Mouse (Mus musculus): ENCODE measurements at regions not wholly inside any gene's neighbourhood (a gene's known extent, or its start where the extent isn't known, plus 50 kb on each side); places are given as distances from the start of the nearest gene placed in this dataset.

DNA sequence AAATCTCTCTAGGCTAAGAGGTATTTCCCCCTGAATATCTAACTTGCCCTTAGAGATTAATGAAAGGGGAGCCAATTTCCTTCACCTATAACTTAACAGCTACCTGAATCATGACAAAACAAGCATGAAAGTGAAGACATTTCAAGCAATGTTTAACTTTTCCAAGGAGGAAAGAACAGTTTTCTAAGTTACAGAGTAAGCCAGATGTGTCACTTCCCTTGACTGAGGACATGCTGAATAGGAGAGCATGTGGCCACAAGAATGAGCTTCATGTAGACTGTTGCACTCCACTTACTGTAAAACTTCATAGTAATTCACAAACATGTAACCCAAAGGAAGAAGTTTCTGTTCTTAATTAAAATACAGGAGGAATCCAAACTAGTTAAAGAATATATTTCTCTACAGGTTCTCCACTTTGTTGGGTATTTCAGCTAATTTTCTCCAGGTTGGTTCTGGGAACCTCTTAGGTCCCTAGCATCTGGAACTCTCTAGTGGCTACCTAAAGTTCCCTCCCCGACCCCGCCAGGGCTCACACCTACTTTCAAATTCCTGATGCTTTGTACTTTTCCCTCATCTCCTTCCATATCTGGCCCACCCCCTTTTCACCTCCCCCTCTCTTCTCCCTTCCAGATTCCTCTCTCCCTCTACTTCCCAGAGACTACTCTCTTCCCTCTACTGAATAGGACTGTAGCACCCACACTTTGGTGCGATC is 142.0 kb upstream of the Tyrp1 start:
- no peak overlapping the region for H3K4me2 ChIP-seq (replicated peaks; ENCODE audit: low read depth, low read length)
- H3K27ac ChIP-seq (ENCODE audit: low read depth, low read length), result no peak overlapping the region
- WGBS, result 100% methylated on average over 3 of the region's 3 CpGs
- no peak for ATAC-seq (ENCODE audit: low FRiP score)
- H3K4me1 ChIP-seq (replicated peaks; ENCODE audit: control insufficient read depth, insufficient read depth, low read length), result no peaks in the 10 kb centered on the region
- H3K9me3 ChIP-seq (ENCODE audit: control insufficient read depth, low read length), result no peaks in the 10 kb centered on the region
- DNase-seq (ENCODE audit: low spot score), result no peak
- no peaks in the 10 kb centered on the region for H3K27me3 ChIP-seq (ENCODE audit: control insufficient read depth, insufficient read depth, low read length)
- H3K4me3 ChIP-seq (ENCODE audit: low read depth, low read length), result no peak overlapping the region
- H3K9ac ChIP-seq (ENCODE audit: low read depth, low read length), result no peak overlapping the region
- no peaks in the 10 kb centered on the region for H3K36me3 ChIP-seq (ENCODE audit: control insufficient read depth, insufficient read depth, low read length)

DNA sequence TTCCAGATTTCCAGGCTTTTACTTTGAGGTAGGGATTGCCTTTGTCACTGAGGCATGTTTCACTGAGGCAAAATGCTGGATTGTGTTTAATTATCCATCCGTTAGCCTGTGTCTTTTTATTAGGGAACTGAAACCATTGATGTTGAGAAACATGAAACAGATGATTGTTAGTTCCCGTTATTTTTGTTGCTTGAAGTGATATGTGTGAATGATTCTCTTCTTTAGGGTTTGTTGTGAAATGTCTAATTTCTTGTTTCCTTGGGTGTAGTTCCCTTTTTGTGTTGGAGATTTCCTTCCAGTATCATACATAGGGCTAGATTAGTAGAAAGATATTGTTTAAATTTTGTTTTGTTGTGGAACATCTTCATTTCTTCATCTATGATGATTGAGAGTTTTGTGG is 121.2 kb upstream of the Tyrp1 start:
- Histone ChIP-seq H3K9ac (ENCODE audit: low read depth, low read length) (no peak overlapping the region), H3K27ac (ENCODE audit: low read depth, low read length) (no peak overlapping the region), H3K36me3 (ENCODE audit: control insufficient read depth, insufficient read depth, low read length) (no peaks in the 10 kb centered on the region), H3K27me3 (ENCODE audit: control insufficient read depth, insufficient read depth, low read length) (no peaks in the 10 kb centered on the region), H3K9me3 (ENCODE audit: control insufficient read depth, low read length) (no peaks in the 10 kb centered on the region), H3K4me3 (ENCODE audit: low read depth, low read length) (no peak overlapping the region), H3K4me2 (replicated peaks; ENCODE audit: low read depth, low read length) (no peak overlapping the region), H3K4me1 (replicated peaks; ENCODE audit: control insufficient read depth, insufficient read depth, low read length) (no peaks in the 10 kb centered on the region)
- 81% methylated on average over 2 of the region's 2 CpGs for WGBS
- no peak for DNase-seq (ENCODE audit: low spot score)
- ATAC-seq (ENCODE audit: low FRiP score), result no peak

DNA sequence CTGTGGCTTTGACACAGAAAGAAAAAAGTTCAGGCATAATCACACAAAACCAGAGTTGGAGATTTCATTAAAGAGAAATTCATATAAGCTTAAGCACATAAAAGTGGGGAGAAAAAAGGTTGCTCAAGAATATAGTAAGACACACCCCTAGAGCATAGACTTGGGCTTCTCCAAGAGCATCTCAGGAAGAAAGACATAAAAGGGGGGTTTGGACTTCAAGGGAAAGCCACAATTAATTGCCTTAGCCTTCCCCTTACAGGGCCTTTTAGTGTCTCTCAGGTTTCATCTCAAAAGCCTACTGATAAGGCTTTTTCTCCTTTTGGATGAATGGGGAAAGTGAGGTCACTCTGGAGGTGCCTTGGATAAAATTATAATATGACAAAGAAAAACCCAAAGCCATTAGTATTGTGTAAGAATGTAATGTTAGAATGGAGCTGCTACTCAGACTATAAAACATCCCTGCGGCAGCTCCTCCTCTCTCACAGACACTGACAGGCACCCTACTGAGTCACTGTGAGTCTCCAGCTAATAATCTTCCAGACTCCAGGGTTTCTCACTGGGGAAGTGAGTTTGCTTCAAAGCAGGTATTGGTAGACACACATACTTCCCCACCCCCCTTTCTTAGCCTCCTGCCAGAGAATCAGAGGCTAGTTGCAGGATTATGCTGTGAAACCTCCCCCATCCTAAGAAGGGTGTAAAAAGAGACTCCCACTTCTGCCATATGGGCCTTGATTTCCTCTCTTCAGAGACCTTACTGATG is 88.8 kb upstream of the Tyrp1 start:
- 17% methylated on average over 1 of the region's 1 CpGs for WGBS
- Histone ChIP-seq H3K9ac (ENCODE audit: low read depth, low read length) (no peak overlapping the region), H3K9me3 (ENCODE audit: control insufficient read depth, low read length) (no peaks in the 10 kb centered on the region), H3K4me3 (ENCODE audit: low read depth, low read length) (no peak overlapping the region), H3K36me3 (ENCODE audit: control insufficient read depth, insufficient read depth, low read length) (no peaks in the 10 kb centered on the region), H3K4me1 (replicated peaks; ENCODE audit: control insufficient read depth, insufficient read depth, low read length) (no peaks in the 10 kb centered on the region), H3K27me3 (ENCODE audit: control insufficient read depth, insufficient read depth, low read length) (no peaks in the 10 kb centered on the region), H3K27ac (ENCODE audit: low read depth, low read length) (no peak overlapping the region), H3K4me2 (replicated peaks; ENCODE audit: low read depth, low read length) (no peak overlapping the region)
- ATAC-seq (ENCODE audit: low FRiP score) (peak; percentile 35; the same call in 1 of the 2 replicates), DNase-seq (ENCODE audit: low spot score) (no peak)

DNA sequence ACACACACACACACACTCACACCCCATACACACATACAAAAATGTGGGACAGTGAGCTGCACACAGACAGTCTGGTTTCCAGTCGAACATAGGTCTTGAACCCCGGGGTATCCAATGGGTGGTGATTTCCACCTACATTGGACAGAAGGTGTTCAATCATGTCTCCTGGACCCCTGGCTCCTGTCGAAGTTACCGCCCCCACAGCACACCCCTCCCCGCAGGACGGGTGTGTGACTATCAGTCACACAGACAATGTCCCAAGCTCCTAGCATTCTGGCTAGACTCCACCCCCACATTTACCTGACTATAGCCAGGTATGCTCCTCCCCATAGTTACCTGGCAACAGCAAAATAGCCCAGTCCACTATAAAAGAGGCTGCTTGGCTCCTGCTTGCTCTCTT is 81.7 kb upstream of the Tyrp1 start:
- ATAC-seq (ENCODE audit: low FRiP score) (no peak), DNase-seq (ENCODE audit: low spot score) (no peak)
- H3K9me3 ChIP-seq (ENCODE audit: control insufficient read depth, low read length), result no peaks in the 10 kb centered on the region
- no peak overlapping the region for H3K27ac ChIP-seq (ENCODE audit: low read depth, low read length)
- no peaks in the 10 kb centered on the region for H3K36me3 ChIP-seq (ENCODE audit: control insufficient read depth, insufficient read depth, low read length)
- no peaks in the 10 kb centered on the region for H3K27me3 ChIP-seq (ENCODE audit: control insufficient read depth, insufficient read depth, low read length)
- no peak overlapping the region for H3K9ac ChIP-seq (ENCODE audit: low read depth, low read length)
- H3K4me2 ChIP-seq (replicated peaks; ENCODE audit: low read depth, low read length), result no peak overlapping the region
- H3K4me3 ChIP-seq (ENCODE audit: low read depth, low read length), result no peak overlapping the region
- no peaks in the 10 kb centered on the region for H3K4me1 ChIP-seq (replicated peaks; ENCODE audit: control insufficient read depth, insufficient read depth, low read length)
- 72% methylated on average over 6 of the region's 6 CpGs for WGBS

DNA sequence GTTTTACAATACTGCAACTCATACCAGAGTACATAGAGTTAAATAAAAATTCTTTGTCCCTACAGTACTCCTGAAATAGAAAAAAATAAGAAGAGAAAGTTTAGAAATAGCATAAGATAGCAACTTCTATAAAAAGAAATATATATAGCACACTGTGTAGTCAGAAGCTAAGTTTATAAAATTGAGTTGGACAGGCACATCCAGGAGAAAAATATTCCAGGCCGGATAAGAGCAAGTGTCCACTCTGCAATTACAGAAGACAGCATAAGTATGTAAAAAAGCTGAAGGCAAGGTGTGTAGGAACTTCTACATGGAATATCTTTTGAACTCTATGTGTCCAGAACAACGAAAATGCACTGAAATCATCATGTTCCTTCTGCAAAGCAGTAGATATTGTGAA is 77.8 kb upstream of the Tyrp1 start:
- DNase-seq (ENCODE audit: low spot score), result no peak
- H3K9ac ChIP-seq (ENCODE audit: low read depth, low read length), result no peak overlapping the region
- 77% methylated on average over 2 of the region's 2 CpGs for WGBS
- no peak overlapping the region for H3K4me2 ChIP-seq (replicated peaks; ENCODE audit: low read depth, low read length)
- no peaks in the 10 kb centered on the region for H3K9me3 ChIP-seq (ENCODE audit: control insufficient read depth, low read length)
- no peaks in the 10 kb centered on the region for H3K36me3 ChIP-seq (ENCODE audit: control insufficient read depth, insufficient read depth, low read length)
- ATAC-seq (ENCODE audit: low FRiP score), result no peak
- H3K4me1 ChIP-seq (replicated peaks; ENCODE audit: control insufficient read depth, insufficient read depth, low read length), result no peaks in the 10 kb centered on the region
- no peak overlapping the region for H3K27ac ChIP-seq (ENCODE audit: low read depth, low read length)
- H3K4me3 ChIP-seq (ENCODE audit: low read depth, low read length), result no peak overlapping the region
- no peaks in the 10 kb centered on the region for H3K27me3 ChIP-seq (ENCODE audit: control insufficient read depth, insufficient read depth, low read length)

DNA sequence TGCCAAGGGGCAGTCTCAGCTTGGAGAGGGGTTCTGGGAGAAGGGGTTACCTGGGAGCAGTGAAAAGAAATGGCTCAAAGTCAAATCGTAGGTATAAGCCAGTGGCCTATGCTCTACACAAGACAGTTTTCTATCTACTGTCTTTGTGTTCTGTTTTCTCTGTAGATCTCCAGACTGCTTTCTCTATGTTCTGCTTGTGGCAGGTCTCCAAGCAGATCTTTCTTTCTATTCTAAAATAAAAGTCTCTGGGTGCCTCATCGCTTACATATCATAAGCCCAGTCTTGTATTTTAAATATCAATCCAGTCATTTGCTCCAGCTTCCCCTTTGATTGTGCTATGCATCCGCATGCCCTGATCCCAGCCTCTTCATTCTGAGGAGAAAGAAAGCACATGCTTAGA is 69.9 kb upstream of the Tyrp1 start:
- WGBS, result 93% methylated on average over 3 of the region's 3 CpGs
- ATAC-seq (ENCODE audit: low FRiP score), result no peak
- no peak for DNase-seq (ENCODE audit: low spot score)

DNA sequence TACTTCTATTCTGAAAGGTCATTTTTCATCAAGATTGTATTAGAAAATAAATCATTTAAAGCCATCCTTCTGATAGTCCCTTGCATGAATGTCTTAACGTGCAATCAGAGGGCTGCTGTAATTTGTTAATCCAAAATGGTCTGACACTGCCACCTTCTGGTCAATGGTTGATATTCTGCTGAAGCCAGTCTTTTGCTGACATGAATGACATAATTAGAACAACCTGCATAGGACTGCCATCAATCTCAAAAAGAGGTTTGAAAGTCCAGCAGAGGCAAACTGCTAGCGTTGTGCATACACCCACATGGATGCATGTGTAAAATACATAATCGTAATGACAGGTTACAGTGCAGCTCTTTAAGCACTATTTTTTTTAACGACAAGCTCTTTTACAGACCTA is 68.1 kb upstream of the Tyrp1 start:
- WGBS, result 44% methylated on average over 4 of the region's 4 CpGs
- no peaks in the 10 kb centered on the region for H3K36me3 ChIP-seq (ENCODE audit: control insufficient read depth, insufficient read depth, low read length)
- no peak overlapping the region for H3K4me3 ChIP-seq (ENCODE audit: low read depth, low read length)
- DNase-seq (ENCODE audit: low spot score), result peak; percentile 82
- ATAC-seq (ENCODE audit: low FRiP score), result peak; percentile 64
- H3K4me2 ChIP-seq (replicated peaks; ENCODE audit: low read depth, low read length), result no peak overlapping the region
- H3K9me3 ChIP-seq (ENCODE audit: control insufficient read depth, low read length), result no peaks in the 10 kb centered on the region
- no peak overlapping the region for H3K27ac ChIP-seq (ENCODE audit: low read depth, low read length)
- H3K4me1 ChIP-seq (replicated peaks; ENCODE audit: control insufficient read depth, insufficient read depth, low read length), result no peaks in the 10 kb centered on the region
- H3K9ac ChIP-seq (ENCODE audit: low read depth, low read length), result no peak overlapping the region
- no peaks in the 10 kb centered on the region for H3K27me3 ChIP-seq (ENCODE audit: control insufficient read depth, insufficient read depth, low read length)

More for the DNA sequence above, 69.9 kb upstream of the Tyrp1 start:
- no peaks in the 10 kb centered on the region for H3K36me3 ChIP-seq (ENCODE audit: control insufficient read depth, insufficient read depth, low read length)
- H3K4me2 ChIP-seq (replicated peaks; ENCODE audit: low read depth, low read length), result no peak overlapping the region
- H3K27me3 ChIP-seq (ENCODE audit: control insufficient read depth, insufficient read depth, low read length), result no peaks in the 10 kb centered on the region
- H3K4me3 ChIP-seq (ENCODE audit: low read depth, low read length), result no peak overlapping the region
- no peaks in the 10 kb centered on the region for H3K4me1 ChIP-seq (replicated peaks; ENCODE audit: control insufficient read depth, insufficient read depth, low read length)
- H3K9ac ChIP-seq (ENCODE audit: low read depth, low read length), result no peak overlapping the region
- H3K27ac ChIP-seq (ENCODE audit: low read depth, low read length), result no peak overlapping the region
- H3K9me3 ChIP-seq (ENCODE audit: control insufficient read depth, low read length), result no peaks in the 10 kb centered on the region

DNA sequence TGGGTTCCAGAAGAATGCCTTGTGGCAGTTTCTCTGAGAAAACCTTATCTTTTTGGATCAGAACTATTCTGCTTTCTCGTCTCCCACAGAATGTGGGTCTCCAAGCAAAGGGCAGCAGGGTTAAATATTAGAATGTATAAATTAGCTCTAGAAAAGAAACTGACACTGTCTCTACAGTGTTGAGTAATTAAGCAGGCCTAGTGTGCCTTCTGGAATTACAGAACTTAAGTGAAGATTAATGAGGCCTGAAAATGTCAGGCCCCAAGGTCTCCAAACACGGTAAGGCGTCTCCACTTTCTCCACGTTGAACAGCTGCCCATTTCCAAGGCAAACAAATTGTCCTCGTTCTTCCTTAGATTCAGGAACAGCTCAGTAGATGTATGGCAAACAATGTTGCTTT is 66.5 kb upstream of the Tyrp1 start:
- no peaks in the 10 kb centered on the region for H3K9me3 ChIP-seq (ENCODE audit: control insufficient read depth, low read length)
- ATAC-seq (ENCODE audit: low FRiP score) (no peak), DNase-seq (ENCODE audit: low spot score) (no peak)
- H3K36me3 ChIP-seq (ENCODE audit: control insufficient read depth, insufficient read depth, low read length), result no peaks in the 10 kb centered on the region
- no peak overlapping the region for H3K4me3 ChIP-seq (ENCODE audit: low read depth, low read length)
- WGBS, result 65% methylated on average over 5 of the region's 5 CpGs
- H3K9ac ChIP-seq (ENCODE audit: low read depth, low read length), result no peak overlapping the region
- no peaks in the 10 kb centered on the region for H3K4me1 ChIP-seq (replicated peaks; ENCODE audit: control insufficient read depth, insufficient read depth, low read length)
- H3K27ac ChIP-seq (ENCODE audit: low read depth, low read length), result no peak overlapping the region
- H3K27me3 ChIP-seq (ENCODE audit: control insufficient read depth, insufficient read depth, low read length), result no peaks in the 10 kb centered on the region
- H3K4me2 ChIP-seq (replicated peaks; ENCODE audit: low read depth, low read length), result no peak overlapping the region
